Mouse (Mus musculus): ENCODE results near the gene Rora. TPM values are rescaled to one million over a fixed set of nuclear protein-coding genes. Genes with fewer than 3 reads are reported as not detected.
A peak's percentile ranks its signal among the peaks of the same experiment; 100 is the strongest.

Gene Rora
- polyA plus RNA-seq, 1 experiment from 2014 or later, result 18.6 TPM

GRCm38 (mm10) chr9:68689351-68689750 lies 35.8 kb downstream of the Rora start:
- Histone ChIP-seq H3K9ac (no peak overlapping the region), H3K4me3 (no peak overlapping the region), H3K9me3 (no peaks in the 10 kb centered on the region), H3K4me1 (peaks cover 21% of the 10 kb centered on the region), H3K4me2 (no peak overlapping the region), H3K27ac (no peak overlapping the region), H3K36me3 (no peaks in the 10 kb centered on the region), H3K27me3 (peaks cover 8% of the 10 kb centered on the region)
- 39% methylated on average over 4 of the region's 4 CpGs for WGBS
- ATAC-seq (ENCODE audit: insufficient number of reproducible peaks, insufficient read depth, low FRiP score, low TSS enrichment, low read depth), result no peak

GRCm38 (mm10) chr9:68694889-68695495 lies 41.4 kb downstream of the Rora start:
- Histone ChIP-seq H3K4me2 (no peak overlapping the region), H3K4me3 (no peak overlapping the region), H3K27me3 (no peaks in the 10 kb centered on the region), H3K9ac (no peak overlapping the region), H3K27ac (peak overlapping the region; percentile 48; the same call in 1 of the 2 replicates), H3K4me1 (peaks cover 19% of the 10 kb centered on the region), H3K36me3 (no peaks in the 10 kb centered on the region), H3K9me3 (no peaks in the 10 kb centered on the region)
- ATAC-seq (ENCODE audit: insufficient number of reproducible peaks, insufficient read depth, low FRiP score, low TSS enrichment, low read depth), result no peak
- 18% methylated on average over 4 of the region's 4 CpGs for WGBS

GRCm38 (mm10) chr9:68695496-68695969 lies 41.9 kb downstream of the Rora start:
- no peak for ATAC-seq (ENCODE audit: insufficient number of reproducible peaks, insufficient read depth, low FRiP score, low TSS enrichment, low read depth)
- Histone ChIP-seq H3K27me3 (no peaks in the 10 kb centered on the region), H3K4me1 (peaks cover 19% of the 10 kb centered on the region), H3K9ac (no peak overlapping the region), H3K27ac (peak overlapping the region; percentile 48; the same call in 1 of the 2 replicates), H3K36me3 (no peaks in the 10 kb centered on the region), H3K4me2 (0 out of 2 replicates have a peak overlapping the region, but pooled peaks have one; percentile 29), H3K4me3 (no peak overlapping the region), H3K9me3 (no peaks in the 10 kb centered on the region)
- WGBS, result 31% methylated on average over 16 of the region's 16 CpGs

GRCm38 (mm10) chr9:68696425-68696956 lies 42.9 kb downstream of the Rora start:
- no peak overlapping the region for H3K9ac ChIP-seq
- H3K27me3 ChIP-seq, result no peaks in the 10 kb centered on the region; the same call in 1 of the 2 replicates
- peaks cover 19% of the 10 kb centered on the region for H3K4me1 ChIP-seq
- H3K36me3 ChIP-seq, result no peaks in the 10 kb centered on the region
- WGBS, result 85% methylated on average over 3 of the region's 3 CpGs
- no peak overlapping the region for H3K4me2 ChIP-seq
- no peaks in the 10 kb centered on the region for H3K9me3 ChIP-seq
- no peak overlapping the region for H3K4me3 ChIP-seq
- ATAC-seq (ENCODE audit: insufficient number of reproducible peaks, insufficient read depth, low FRiP score, low TSS enrichment, low read depth), result no peak
- no peak overlapping the region for H3K27ac ChIP-seq

GRCm38 (mm10) chr9:68699341-68699740 lies 45.8 kb downstream of the Rora start:
- H3K9ac ChIP-seq, result no peak overlapping the region
- 73% methylated on average over 1 of the region's 1 CpGs for WGBS

GRCm38 (mm10) chr9:68699856-68700255 lies 46.3 kb downstream of the Rora start:
- H3K4me2 ChIP-seq, result no peak overlapping the region
- 50% methylated on average over 4 of the region's 4 CpGs for whole genome bisulfite sequencing
- no peak for ATAC-seq (ENCODE audit: insufficient number of reproducible peaks, insufficient read depth, low FRiP score, low TSS enrichment, low read depth)

More at GRCm38 (mm10) chr9:68699341-68699740, 45.8 kb downstream of the Rora start:
- H3K4me3 ChIP-seq, result no peak overlapping the region
- no peaks in the 10 kb centered on the region for H3K36me3 ChIP-seq
- no peak overlapping the region for H3K4me2 ChIP-seq
- no peak for ATAC-seq (ENCODE audit: insufficient number of reproducible peaks, insufficient read depth, low FRiP score, low TSS enrichment, low read depth)
- H3K27me3 ChIP-seq, result no peaks in the 10 kb centered on the region; the same call in 1 of the 2 replicates
- peaks cover 19% of the 10 kb centered on the region for H3K4me1 ChIP-seq
- H3K9me3 ChIP-seq, result no peaks in the 10 kb centered on the region
- no peak overlapping the region for H3K27ac ChIP-seq

GRCm38 (mm10) chr9:68707636-68708035 lies 54.0 kb downstream of the Rora start:
- Histone ChIP-seq H3K4me1 (0 out of 2 replicates have a peak, but pooled peaks cover 3% of the 10 kb centered on the region), H3K9ac (no peak overlapping the region), H3K4me2 (no peak overlapping the region), H3K27ac (no peak overlapping the region), H3K4me3 (no peak overlapping the region), H3K9me3 (no peaks in the 10 kb centered on the region), H3K36me3 (no peaks in the 10 kb centered on the region), H3K27me3 (no peaks in the 10 kb centered on the region)
- ATAC-seq (ENCODE audit: insufficient number of reproducible peaks, insufficient read depth, low FRiP score, low TSS enrichment, low read depth), result no peak
- 59% methylated on average over 5 of the region's 5 CpGs for WGBS

More at GRCm38 (mm10) chr9:68699856-68700255, 46.3 kb downstream of the Rora start:
- Histone ChIP-seq H3K27me3 (no peaks in the 10 kb centered on the region; the same call in 1 of the 2 replicates), H3K4me1 (peaks cover 16% of the 10 kb centered on the region), H3K4me3 (no peak overlapping the region), H3K9me3 (no peaks in the 10 kb centered on the region), H3K9ac (no peak overlapping the region), H3K27ac (no peak overlapping the region), H3K36me3 (no peaks in the 10 kb centered on the region)

- H3K27ac ChIP-seq, result no peak overlapping the region
- no peaks in the 10 kb centered on the region for H3K27me3 ChIP-seq
- H3K9ac ChIP-seq, result no peak overlapping the region
- no peak overlapping the region for H3K4me2 ChIP-seq
- H3K36me3 ChIP-seq, result no peaks in the 10 kb centered on the region
- no peaks in the 10 kb centered on the region for H3K9me3 ChIP-seq
- H3K4me1 ChIP-seq, result 0 out of 2 replicates have a peak, but pooled peaks cover 3% of the 10 kb centered on the region
- ATAC-seq (ENCODE audit: insufficient number of reproducible peaks, insufficient read depth, low FRiP score, low TSS enrichment, low read depth), result no peak
- no peak overlapping the region for H3K4me3 ChIP-seq
- WGBS, result 54% methylated on average over 8 of the region's 8 CpGs
Observed at GRCm38 (mm10) chr9:68709232-68709631, 55.6 kb downstream of the Rora start.

- WGBS, result 76% methylated on average over 14 of the region's 14 CpGs
- ATAC-seq (ENCODE audit: insufficient number of reproducible peaks, insufficient read depth, low FRiP score, low TSS enrichment, low read depth), result no peak
Observed at GRCm38 (mm10) chr9:68710893-68711654, 57.5 kb downstream of the Rora start.

GRCm38 (mm10) chr9:68716961-68717360 lies 63.4 kb downstream of the Rora start:
- Histone ChIP-seq H3K9ac (no peak overlapping the region), H3K4me2 (no peak overlapping the region), H3K27ac (no peak overlapping the region), H3K9me3 (no peaks in the 10 kb centered on the region), H3K4me3 (no peak overlapping the region), H3K4me1 (no peaks in the 10 kb centered on the region), H3K27me3 (no peaks in the 10 kb centered on the region), H3K36me3 (no peaks in the 10 kb centered on the region)
- no peak for ATAC-seq (ENCODE audit: insufficient number of reproducible peaks, insufficient read depth, low FRiP score, low TSS enrichment, low read depth)
- WGBS, result 15% methylated on average over 5 of the region's 5 CpGs

More at GRCm38 (mm10) chr9:68710893-68711654, 57.5 kb downstream of the Rora start:
- H3K4me2 ChIP-seq, result no peak overlapping the region
- H3K4me1 ChIP-seq, result 0 out of 2 replicates have a peak, but pooled peaks cover 3% of the 10 kb centered on the region
- no peaks in the 10 kb centered on the region for H3K27me3 ChIP-seq
- no peaks in the 10 kb centered on the region for H3K36me3 ChIP-seq
- no peaks in the 10 kb centered on the region for H3K9me3 ChIP-seq
- H3K27ac ChIP-seq, result no peak overlapping the region
- H3K9ac ChIP-seq, result no peak overlapping the region
- no peak overlapping the region for H3K4me3 ChIP-seq

GRCm38 (mm10) chr9:68718427-68718826 lies 64.8 kb downstream of the Rora start:
- H3K27me3 ChIP-seq, result no peaks in the 10 kb centered on the region
- no peaks in the 10 kb centered on the region for H3K36me3 ChIP-seq
- H3K27ac ChIP-seq, result no peak overlapping the region
- H3K4me1 ChIP-seq, result no peaks in the 10 kb centered on the region
- no peak overlapping the region for H3K4me3 ChIP-seq
- no peak overlapping the region for H3K4me2 ChIP-seq
- WGBS, result 80% methylated on average over 6 of the region's 6 CpGs
- no peak for ATAC-seq (ENCODE audit: insufficient number of reproducible peaks, insufficient read depth, low FRiP score, low TSS enrichment, low read depth)
- H3K9me3 ChIP-seq, result no peaks in the 10 kb centered on the region
- no peak overlapping the region for H3K9ac ChIP-seq

Data from embryonic facial prominence, embryonic 13.5 days (tissue).